In the genomic region with DNA sequence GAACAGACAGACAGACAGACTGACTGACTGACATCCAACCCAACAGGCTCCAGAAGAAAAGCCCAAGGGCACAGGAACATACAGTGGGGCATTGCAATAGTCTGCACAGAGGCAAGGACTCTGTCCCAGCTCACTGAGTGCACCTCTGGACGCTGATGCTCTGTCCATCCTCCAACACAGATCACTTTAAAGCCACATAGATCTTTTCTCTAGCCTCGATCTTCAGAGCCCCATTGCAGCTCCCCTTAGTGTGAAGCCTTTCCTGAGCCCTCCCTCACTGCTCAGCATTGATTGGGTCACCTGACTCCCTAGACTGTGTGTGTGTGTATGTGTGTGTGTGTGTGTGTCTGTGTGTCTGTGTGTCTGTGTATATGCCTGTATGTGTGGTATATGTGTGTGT, we compare ENCODE assay signal across 15 mouse cellular contexts.
DNase-seq lines count a peak whose midpoint lies in the region; ATAC-seq lines count a peak whose summit lies in the region.
"Had no signal": no experiment of that assay in that cellular context is flagged by ENCODE, and none has a peak within 500 bp of the region (broad histone marks: within the 10 kb centered on the region; RNA-seq: fewer than 3 reads in every experiment).

No protein-coding gene starts in this region.

- intact Hi-C loops in gastrocnemius, postnatal 36 days (cut with DNase I), result no loop called here

- peak overlapping the region; percentile 51 for H3K4me2 ChIP-seq in forebrain, embryonic 13.5 days
- H3K4me2 ChIP-seq in hindbrain, embryonic 14.5 days (replicated peaks), result peak overlapping the region; percentile 37
- peak overlapping the region; percentile 32 for H3K4me2 ChIP-seq in midbrain, embryonic 15.5 days
- H3K4me2 ChIP-seq: heart, embryonic 13.5 days; liver, embryonic 12.5 days; lung, embryonic 15.5 days had no signal

- peak; percentile 79 for ATAC-seq in forebrain, embryonic 13.5 days
- peak; percentile 61; the same call in 1 of the 2 replicates for ATAC-seq in hindbrain, embryonic 14.5 days (ENCODE audit: low FRiP score)
- peak; percentile 71 for ATAC-seq in midbrain, embryonic 15.5 days (replicated peaks)
- no peak for ATAC-seq in granulocyte monocyte progenitor cell, adult 5-6 weeks (replicated peaks; ENCODE audit: poor library complexity, severe bottlenecking)
- ATAC-seq: liver, embryonic 12.5 days had no signal

- H3K27ac ChIP-seq in embryonic facial prominence, embryonic 10.5 days (replicated peaks), result peak overlapping the region; percentile 72
- peak overlapping the region; percentile 80 for H3K27ac ChIP-seq in forebrain, embryonic 13.5 days
- H3K27ac ChIP-seq in hindbrain, embryonic 14.5 days, result peak overlapping the region; percentile 93
- peak overlapping the region; percentile 86 for H3K27ac ChIP-seq in midbrain, embryonic 15.5 days
- H3K27ac ChIP-seq: heart, embryonic 13.5 days; liver, embryonic 12.5 days; lung, embryonic 15.5 days had no signal

- H3K4me1 ChIP-seq in embryonic facial prominence, embryonic 10.5 days, result peaks cover 12% of the 10 kb centered on the region; the same call in 1 of the 2 replicates
- H3K4me1 ChIP-seq in forebrain, embryonic 13.5 days, result peaks cover 15% of the 10 kb centered on the region
- peaks cover 18% of the 10 kb centered on the region for H3K4me1 ChIP-seq in hindbrain, embryonic 14.5 days (replicated peaks; ENCODE audit: control insufficient read depth, insufficient read depth, low read length)
- peaks cover 15% of the 10 kb centered on the region for H3K4me1 ChIP-seq in midbrain, embryonic 15.5 days
- H3K4me1 ChIP-seq: heart, embryonic 13.5 days; liver, embryonic 12.5 days; lung, embryonic 15.5 days had no signal

- no peaks in the 10 kb centered on the region for H3K36me3 ChIP-seq in embryonic facial prominence, embryonic 10.5 days (replicated peaks)
- no peaks in the 10 kb centered on the region for H3K36me3 ChIP-seq in forebrain, embryonic 13.5 days (ENCODE audit: poor library complexity, severe bottlenecking)
- H3K36me3 ChIP-seq in hindbrain, embryonic 14.5 days (replicated peaks; ENCODE audit: control insufficient read depth, insufficient read depth), result no peaks in the 10 kb centered on the region
- no peaks in the 10 kb centered on the region for H3K36me3 ChIP-seq in midbrain, embryonic 15.5 days (replicated peaks)
- H3K36me3 ChIP-seq: heart, embryonic 13.5 days; liver, embryonic 12.5 days; lung, embryonic 15.5 days had no signal

- H3K27me3 ChIP-seq in embryonic facial prominence, embryonic 10.5 days (replicated peaks; ENCODE audit: low read depth, poor library complexity, severe bottlenecking), result no peaks in the 10 kb centered on the region
- H3K27me3 ChIP-seq in forebrain, embryonic 13.5 days, result no peaks in the 10 kb centered on the region
- no peaks in the 10 kb centered on the region for H3K27me3 ChIP-seq in hindbrain, embryonic 14.5 days (ENCODE audit: control insufficient read depth, insufficient read depth, low read length)
- H3K27me3 ChIP-seq in midbrain, embryonic 15.5 days (replicated peaks), result no peaks in the 10 kb centered on the region
- H3K27me3 ChIP-seq: heart, embryonic 13.5 days; liver, embryonic 12.5 days; lung, embryonic 15.5 days had no signal

- 42% methylated on average over 2 of the region's 2 CpGs for WGBS in embryonic facial prominence, embryonic 10.5 days
- WGBS in forebrain, embryonic 13.5 days, result 13% methylated on average over 2 of the region's 2 CpGs
- WGBS in hindbrain, embryonic 14.5 days, result 12% methylated on average over 2 of the region's 2 CpGs
- WGBS in midbrain, embryonic 15.5 days, result 5% methylated on average over 2 of the region's 2 CpGs

- DNase-seq in embryonic facial prominence, embryonic 10.5 days (ENCODE audit: low spot score), result no peak
- DNase-seq in hindbrain, embryonic 14.5 days (ENCODE audit: low spot score), result no peak
- no peak for DNase-seq in adrenal gland, postnatal 36 days
- DNase-seq in kidney, postnatal 10 days, result no peak
- no peak for DNase-seq in gastrocnemius, postnatal 36 days
- DNase-seq: adrenal gland, postnatal 14 days; gastrocnemius, postnatal 14 days; heart, postnatal 4 days; kidney, adult 9 months had no signal

- no peak overlapping the region for H3K4me3 ChIP-seq in embryonic facial prominence, embryonic 10.5 days
- H3K4me3 ChIP-seq in forebrain, embryonic 13.5 days, result no peak overlapping the region
- H3K4me3 ChIP-seq in hindbrain, embryonic 14.5 days (replicated peaks; ENCODE audit: low read length), result no peak overlapping the region
- H3K4me3 ChIP-seq in midbrain, embryonic 15.5 days, result no peak overlapping the region
- H3K4me3 ChIP-seq: heart, embryonic 13.5 days; liver, embryonic 12.5 days; lung, embryonic 15.5 days had no signal

- H3K9ac ChIP-seq in forebrain, embryonic 13.5 days, result no peak overlapping the region
- H3K9ac ChIP-seq in hindbrain, embryonic 14.5 days, result peak overlapping the region; percentile 54
- H3K9ac ChIP-seq in midbrain, embryonic 15.5 days, result 0 out of 2 replicates have a peak overlapping the region, but pooled peaks have one; percentile 3
- H3K9ac ChIP-seq: heart, embryonic 13.5 days; liver, embryonic 12.5 days; lung, embryonic 15.5 days had no signal

- no peaks in the 10 kb centered on the region for H3K9me3 ChIP-seq in embryonic facial prominence, embryonic 10.5 days
- no peaks in the 10 kb centered on the region for H3K9me3 ChIP-seq in forebrain, embryonic 13.5 days (replicated peaks)
- no peaks in the 10 kb centered on the region for H3K9me3 ChIP-seq in hindbrain, embryonic 14.5 days (ENCODE audit: control insufficient read depth, low read length)
- H3K9me3 ChIP-seq in midbrain, embryonic 15.5 days, result no peaks in the 10 kb centered on the region
- H3K9me3 ChIP-seq: heart, embryonic 13.5 days; lung, embryonic 15.5 days had no signal
